9 mouse cellular contexts compared by ENCODE assay signal in the genomic region with DNA sequence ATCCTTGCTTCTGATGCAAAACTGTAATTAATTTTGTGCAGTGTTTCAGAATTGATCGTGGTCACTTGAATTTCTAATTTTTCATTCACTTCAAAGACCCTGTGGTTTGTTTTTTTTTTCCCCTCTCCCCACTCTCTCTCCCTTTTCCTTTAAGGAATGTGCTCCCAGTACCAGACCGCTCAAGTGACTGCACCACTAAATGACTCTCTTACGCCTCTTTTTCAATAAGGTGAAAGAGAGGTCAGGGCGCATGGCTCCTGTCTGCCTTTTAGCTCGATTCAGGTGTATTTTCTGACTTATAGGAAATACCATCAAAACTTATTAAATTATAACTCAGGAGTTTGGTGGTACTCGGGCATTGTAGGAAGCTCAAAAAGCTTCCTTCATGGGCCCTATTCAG.
A peak's percentile ranks its signal among the peaks of the same experiment; 100 is the strongest.
DNase-seq lines count a peak whose midpoint lies in the region; ATAC-seq lines count a peak whose summit lies in the region.
"Had no signal": no experiment of that assay in that cellular context is flagged by ENCODE, and none has a peak within 500 bp of the region (broad histone marks: within the 10 kb centered on the region; RNA-seq: fewer than 3 reads in every experiment).

No protein-coding gene starts in this region.

- no peaks in the 10 kb centered on the region for H3K27me3 ChIP-seq in kidney, embryonic 16.5 days (ENCODE audit: insufficient read depth, low read length)
- H3K27me3 ChIP-seq in embryonic facial prominence, embryonic 11.5 days (ENCODE audit: control insufficient read depth, insufficient read depth, low read length): no peaks in the 10 kb centered on the region
- H3K27me3 ChIP-seq in hindbrain, embryonic 13.5 days: no peaks in the 10 kb centered on the region
- peaks cover 18% of the 10 kb centered on the region for H3K27me3 ChIP-seq in midbrain, embryonic 12.5 days
- H3K27me3 ChIP-seq: CH12.LX had no signal

- no peaks in the 10 kb centered on the region for H3K9me3 ChIP-seq in kidney, embryonic 16.5 days (ENCODE audit: low read length)
- H3K9me3 ChIP-seq in embryonic facial prominence, embryonic 11.5 days (replicated peaks; ENCODE audit: control insufficient read depth, low read length): no peaks in the 10 kb centered on the region
- H3K9me3 ChIP-seq in hindbrain, embryonic 13.5 days: no peaks in the 10 kb centered on the region
- no peaks in the 10 kb centered on the region for H3K9me3 ChIP-seq in midbrain, embryonic 12.5 days

- H3K4me2 ChIP-seq in kidney, embryonic 16.5 days (replicated peaks; ENCODE audit: low read depth, low read length): peak overlapping the region; percentile 47
- H3K4me2 ChIP-seq in embryonic facial prominence, embryonic 11.5 days (ENCODE audit: low read depth, low read length): no peak overlapping the region; the same call in 1 of the 2 replicates
- peak overlapping the region; percentile 40 for H3K4me2 ChIP-seq in hindbrain, embryonic 13.5 days
- H3K4me2 ChIP-seq in midbrain, embryonic 12.5 days (replicated peaks): peak overlapping the region; percentile 47

- no peak for DNase-seq in kidney, adult 11 months
- DNase-seq in embryonic facial prominence, embryonic 11.5 days (ENCODE audit: low spot score): peak; percentile 41
- DNase-seq in right cerebral cortex, postnatal 14 days: no peak
- DNase-seq in urinary bladder, postnatal 25 days (ENCODE audit: low spot score): no peak
- DNase-seq in ovary, postnatal 10 days (ENCODE audit: low spot score): no peak

- H3K9ac ChIP-seq in kidney, embryonic 16.5 days (replicated peaks; ENCODE audit: low read length): no peak overlapping the region
- no peak overlapping the region for H3K9ac ChIP-seq in embryonic facial prominence, embryonic 11.5 days (replicated peaks; ENCODE audit: low read length)
- no peak overlapping the region for H3K9ac ChIP-seq in hindbrain, embryonic 13.5 days
- H3K9ac ChIP-seq in midbrain, embryonic 12.5 days (replicated peaks): no peak overlapping the region

- ATAC-seq in kidney, embryonic 16.5 days (ENCODE audit: low FRiP score, low TSS enrichment): no peak
- ATAC-seq in embryonic facial prominence, embryonic 11.5 days (replicated peaks; ENCODE audit: insufficient number of reproducible peaks, low FRiP score, low TSS enrichment, low read depth): no peak
- no peak for ATAC-seq in hindbrain, embryonic 13.5 days (ENCODE audit: low FRiP score)
- peak; percentile 66 for ATAC-seq in midbrain, embryonic 12.5 days (ENCODE audit: low FRiP score, low read depth)

- no peaks in the 10 kb centered on the region for H3K36me3 ChIP-seq in kidney, embryonic 16.5 days (ENCODE audit: insufficient read depth, low read length)
- no peaks in the 10 kb centered on the region for H3K36me3 ChIP-seq in embryonic facial prominence, embryonic 11.5 days (replicated peaks; ENCODE audit: control insufficient read depth, insufficient read depth, low read depth, low read length)
- H3K36me3 ChIP-seq in hindbrain, embryonic 13.5 days: no peaks in the 10 kb centered on the region
- no peaks in the 10 kb centered on the region for H3K36me3 ChIP-seq in midbrain, embryonic 12.5 days

- H3K4me1 ChIP-seq in kidney, embryonic 16.5 days (ENCODE audit: insufficient read depth, low read length): peaks cover 13% of the 10 kb centered on the region
- no peaks in the 10 kb centered on the region for H3K4me1 ChIP-seq in embryonic facial prominence, embryonic 11.5 days (ENCODE audit: control insufficient read depth, insufficient read depth, low read length)
- peaks cover 12% of the 10 kb centered on the region for H3K4me1 ChIP-seq in hindbrain, embryonic 13.5 days (replicated peaks)
- H3K4me1 ChIP-seq in midbrain, embryonic 12.5 days: peaks cover 14% of the 10 kb centered on the region

- peak overlapping the region; percentile 24 for H3K4me3 ChIP-seq in kidney, embryonic 16.5 days (ENCODE audit: low read length)
- no peak overlapping the region for H3K4me3 ChIP-seq in embryonic facial prominence, embryonic 11.5 days (ENCODE audit: low read depth, low read length)
- peak overlapping the region; percentile 4; the same call in 1 of the 2 replicates for H3K4me3 ChIP-seq in hindbrain, embryonic 13.5 days
- peak overlapping the region; percentile 21; the same call in 1 of the 2 replicates for H3K4me3 ChIP-seq in midbrain, embryonic 12.5 days

- H3K27ac ChIP-seq in kidney, embryonic 16.5 days (ENCODE audit: low read length): peak overlapping the region; percentile 61; the same call in 1 of the 2 replicates
- no peak overlapping the region for H3K27ac ChIP-seq in embryonic facial prominence, embryonic 11.5 days (replicated peaks; ENCODE audit: low read depth, low read length)
- H3K27ac ChIP-seq in hindbrain, embryonic 13.5 days: peak overlapping the region; percentile 53; the same call in 1 of the 2 replicates
- H3K27ac ChIP-seq in midbrain, embryonic 12.5 days (replicated peaks): 0 out of 2 replicates have a peak overlapping the region, but pooled peaks have one; percentile 15

- 7% methylated on average over 6 of the region's 6 CpGs for WGBS in kidney, embryonic 16.5 days
- 8% methylated on average over 6 of the region's 6 CpGs for WGBS in embryonic facial prominence, embryonic 11.5 days
- 8% methylated on average over 6 of the region's 6 CpGs for WGBS in hindbrain, embryonic 13.5 days
- 15% methylated on average over 6 of the region's 6 CpGs for WGBS in midbrain, embryonic 12.5 days
